Mouse (Mus musculus) stomach, postnatal 0 days (tissue): ENCODE data around the gene E130114P18Rik. TPM values are rescaled to one million over a fixed set of nuclear protein-coding genes. Genes with fewer than 3 reads are reported as not detected.

Experiments
- ATAC-seq: fragments of 200-750 bp; cut with Nextera tagmentation; 2 replicates; pipeline ENCODE4 v1.8.0; 2017; ENCODE audit not compliant: low FRiP score, low TSS enrichment
- DNase-seq: peaks from one replicate; pipeline ENCODE4 v3.0.0-alpha.2; 2016; ENCODE audit warnings: low spot score
- H3K27ac ChIP-seq: fragments of 300-500 bp; sonication (generic); replicated peaks from 2 replicates; pipeline ENCODE4 v1.5.1; 2014; ENCODE audit warnings: mild to moderate bottlenecking, control low read depth
- H3K27me3 ChIP-seq: fragments of 300-500 bp; sonication (generic); 2 replicates; pipeline ENCODE4 v1.6.1; 2014; ENCODE audit warnings: low read length; ENCODE audit not compliant: control insufficient read depth, insufficient read depth
- H3K36me3 ChIP-seq: fragments of 300-500 bp; sonication (generic); 2 replicates; pipeline ENCODE4 v1.6.1; 2014; ENCODE audit warnings: low read length, mixed read lengths; ENCODE audit not compliant: control insufficient read depth, insufficient read depth
- H3K4me1 ChIP-seq: fragments of 300-500 bp; sonication (generic); replicated peaks from 2 replicates; pipeline ENCODE4 v1.6.1; 2014; ENCODE audit warnings: antibody characterized with exemption; ENCODE audit not compliant: control insufficient read depth, insufficient read depth
- H3K4me2 ChIP-seq: fragments of 300-500 bp; sonication (generic); replicated peaks from 2 replicates; pipeline ENCODE4 v1.6.1; 2014; ENCODE audit warnings: low read depth, mild to moderate bottlenecking, control low read depth, moderate library complexity
- H3K4me3 ChIP-seq: fragments of 300-500 bp; sonication (generic); 2 replicates; pipeline ENCODE4 v1.5.1; 2014; ENCODE audit warnings: low read depth, low read length, control low read depth
- H3K9ac ChIP-seq: fragments of 300-500 bp; sonication (generic); 2 replicates; pipeline ENCODE4 v1.6.1; 2014; ENCODE audit warnings: mild to moderate bottlenecking, low read length, control low read depth, mixed read lengths
- H3K9me3 ChIP-seq: fragments of 300-500 bp; sonication (generic); 2 replicates; pipeline ENCODE4 v1.6.1; 2016; ENCODE audit warnings: low read length; ENCODE audit not compliant: control insufficient read depth
- CTCF ChIP-seq: IDR thresholded peaks from 2 replicates; pipeline ENCODE4 v1.5.1; 2016; ENCODE audit warnings: antibody characterized with exemption, low read depth, mild to moderate bottlenecking, moderate library complexity
- EP300 ChIP-seq: optimal IDR thresholded peaks from 2 replicates; pipeline ENCODE3; 2016; ENCODE audit warnings: antibody characterized with exemption
- WGBS: fragments of 180-500 bp; shearing (Covaris S2); extraction: QIAGEN DNeasy Blood & Tissue Kit; methylation state at CpG from one replicate; pipeline ENCODE4 v1.1.7; 2014; 5-methylcytosine and 5-hydroxymethylcytosine counted together
- polyA plus RNA-seq: library from polyadenylated mRNA; unstranded; fragments of >200 nt; fragmentation: Nextera tagmentation; extraction: Ambion mirVana; gene quantifications from 2 replicates; pipeline ENCODE4 v1.2.1, GENCODE M21; 2015

The E130114P18Rik gene
- polyA plus RNA-seq, 1 experiment from 2014 or later = 1.2 TPM

DNA sequence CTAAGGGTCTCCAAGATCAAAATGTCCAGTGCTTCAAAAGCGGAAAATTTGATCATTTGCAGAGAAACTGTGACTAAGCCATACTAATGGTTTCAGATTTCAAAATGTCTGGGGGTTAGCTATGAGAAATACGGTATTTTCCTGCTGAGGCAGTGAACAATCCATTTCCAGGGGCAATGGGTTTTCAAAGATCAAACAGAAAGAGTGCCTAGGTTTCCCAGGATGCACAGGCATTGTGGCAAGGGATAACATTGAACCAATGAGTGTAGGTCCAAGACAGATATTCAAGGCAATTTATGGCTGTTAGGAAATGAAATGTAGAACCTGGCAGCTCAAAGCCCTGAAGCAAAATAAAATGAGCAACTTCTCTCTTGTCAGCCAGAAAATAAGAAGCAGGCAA is 220.3 kb downstream of the E130114P18Rik start:
- no peak overlapping the region for H3K9ac ChIP-seq
- H3K9me3 ChIP-seq = no peaks in the 10 kb centered on the region
- H3K27ac ChIP-seq = no peak overlapping the region
- no peak overlapping the region for H3K4me2 ChIP-seq
- no peak for TF ChIP-seq CTCF
- no peak for TF ChIP-seq EP300
- WGBS = 73% methylated on average over 2 of the region's 2 CpGs
- DNase-seq (no peak), ATAC-seq (no peak)
- no peaks in the 10 kb centered on the region for H3K36me3 ChIP-seq
- H3K4me1 ChIP-seq = no peaks in the 10 kb centered on the region
- H3K4me3 ChIP-seq = no peak overlapping the region
- no peaks in the 10 kb centered on the region for H3K27me3 ChIP-seq

DNA sequence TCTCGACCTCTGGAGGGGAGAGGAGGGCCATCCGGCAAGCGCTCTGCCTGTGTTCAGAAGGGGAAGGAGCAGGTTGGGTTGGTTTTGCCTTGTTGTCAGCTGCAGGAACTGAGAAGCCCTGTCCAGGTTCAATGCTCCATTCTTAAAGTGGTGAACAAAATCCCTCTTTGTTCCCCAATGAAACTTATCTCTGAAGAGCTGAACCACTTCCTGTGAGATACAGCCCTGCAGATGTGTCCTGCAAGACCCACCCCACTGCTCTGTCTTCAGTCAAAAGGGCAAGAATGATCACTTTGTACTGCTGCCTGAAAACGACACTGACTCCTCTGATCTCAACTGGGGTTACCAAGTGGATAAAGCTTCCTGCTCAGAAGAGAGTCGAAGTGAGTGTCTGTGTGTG is 233.9 kb downstream of the E130114P18Rik start:
- H3K4me2 ChIP-seq = no peak overlapping the region
- DNase-seq (no peak), ATAC-seq (no peak)
- H3K27me3 ChIP-seq = no peaks in the 10 kb centered on the region
- WGBS = 33% methylated on average over 5 of the region's 5 CpGs
- TF ChIP-seq CTCF (no peak), EP300 (no peak)
- H3K4me1 ChIP-seq = no peaks in the 10 kb centered on the region
- no peak overlapping the region for H3K4me3 ChIP-seq
- no peaks in the 10 kb centered on the region for H3K9me3 ChIP-seq
- no peaks in the 10 kb centered on the region for H3K36me3 ChIP-seq
- H3K9ac ChIP-seq = no peak overlapping the region
- no peak overlapping the region for H3K27ac ChIP-seq

DNA sequence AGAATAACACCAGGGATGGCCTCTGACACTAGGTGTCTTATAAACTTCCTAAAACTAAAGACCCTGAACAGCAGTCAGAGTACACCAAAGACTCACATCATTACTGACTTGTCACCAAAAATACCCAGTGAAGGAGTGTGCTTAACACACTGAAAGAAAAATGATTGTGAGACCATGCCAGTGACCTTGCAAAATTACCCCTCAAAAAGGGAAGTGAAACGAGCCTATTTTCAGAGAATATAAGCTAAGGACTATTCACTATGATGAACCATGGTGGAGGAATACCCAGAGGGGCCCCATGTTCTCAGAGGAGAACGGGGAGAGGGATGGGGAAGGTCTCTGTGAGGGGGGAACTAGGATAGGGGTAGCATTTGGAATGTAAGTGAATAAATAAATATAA is 245.8 kb downstream of the E130114P18Rik start:
- no peak overlapping the region for H3K4me3 ChIP-seq
- TF ChIP-seq EP300 = no peak
- TF ChIP-seq CTCF = no peak
- no peaks in the 10 kb centered on the region for H3K36me3 ChIP-seq
- no peaks in the 10 kb centered on the region for H3K4me1 ChIP-seq
- H3K9me3 ChIP-seq = no peaks in the 10 kb centered on the region
- H3K27ac ChIP-seq = no peak overlapping the region
- ATAC-seq (no peak), DNase-seq (no peak)
- no peak overlapping the region for H3K9ac ChIP-seq
- H3K27me3 ChIP-seq = no peaks in the 10 kb centered on the region
- 50% methylated on average over 2 of the region's 2 CpGs for WGBS
- H3K4me2 ChIP-seq = no peak overlapping the region

DNA sequence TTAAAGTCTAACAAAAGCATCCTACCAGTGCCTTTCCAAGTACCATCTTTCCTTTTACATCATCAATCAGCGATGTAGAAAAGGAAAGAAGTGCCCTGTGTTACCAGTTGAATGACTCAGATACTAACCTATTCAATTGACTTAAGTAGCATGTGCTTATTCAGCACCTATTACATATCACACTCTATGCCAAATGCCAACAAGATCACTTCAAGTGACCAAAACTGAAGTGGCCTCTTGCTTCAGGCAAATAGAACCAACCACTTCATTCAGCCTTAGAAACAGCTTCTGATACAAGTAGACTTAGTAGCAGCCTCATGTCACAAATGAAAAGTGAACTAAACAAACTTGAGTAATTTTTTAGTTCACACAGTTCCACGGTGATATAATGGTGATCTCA is 249.4 kb downstream of the E130114P18Rik start:
- no peaks in the 10 kb centered on the region for H3K36me3 ChIP-seq
- DNase-seq (no peak), ATAC-seq (no peak)
- H3K9me3 ChIP-seq = no peaks in the 10 kb centered on the region
- H3K4me3 ChIP-seq = no peak overlapping the region
- H3K27me3 ChIP-seq = no peaks in the 10 kb centered on the region
- WGBS = 82% methylated on average over 2 of the region's 2 CpGs
- H3K4me1 ChIP-seq = no peaks in the 10 kb centered on the region
- TF ChIP-seq EP300 (no peak), CTCF (no peak)
- no peak overlapping the region for H3K4me2 ChIP-seq
- no peak overlapping the region for H3K9ac ChIP-seq
- H3K27ac ChIP-seq = no peak overlapping the region

Other genes with a start within 250 kb of the E130114P18Rik start
- gene Nfia, start 5.3 kb downstream of the E130114P18Rik start, polyA plus RNA-seq = 24.7 and 26.0 TPM in 2 replicates